Mouse (Mus musculus) stomach, postnatal 0 days (tissue): ENCODE data around the gene Pdcd7. TPM values are rescaled to one million over a fixed set of nuclear protein-coding genes. Genes with fewer than 3 reads are reported as not detected.

Experiments used
- ATAC-seq: fragments of 200-750 bp; cut with Nextera tagmentation; 2 replicates; pipeline ENCODE4 v1.8.0; 2017; ENCODE audit not compliant: low FRiP score, low TSS enrichment
- DNase-seq: peaks from one replicate; pipeline ENCODE4 v3.0.0-alpha.2; 2016; ENCODE audit warnings: low spot score
- H3K27ac ChIP-seq: fragments of 300-500 bp; sonication (generic); replicated peaks from 2 replicates; pipeline ENCODE4 v1.5.1; 2014; ENCODE audit warnings: mild to moderate bottlenecking, control low read depth
- H3K27me3 ChIP-seq: fragments of 300-500 bp; sonication (generic); 2 replicates; pipeline ENCODE4 v1.6.1; 2014; ENCODE audit warnings: low read length; ENCODE audit not compliant: control insufficient read depth, insufficient read depth
- H3K36me3 ChIP-seq: fragments of 300-500 bp; sonication (generic); 2 replicates; pipeline ENCODE4 v1.6.1; 2014; ENCODE audit warnings: low read length, mixed read lengths; ENCODE audit not compliant: control insufficient read depth, insufficient read depth
- H3K4me1 ChIP-seq: fragments of 300-500 bp; sonication (generic); replicated peaks from 2 replicates; pipeline ENCODE4 v1.6.1; 2014; ENCODE audit warnings: antibody characterized with exemption; ENCODE audit not compliant: control insufficient read depth, insufficient read depth
- H3K4me2 ChIP-seq: fragments of 300-500 bp; sonication (generic); replicated peaks from 2 replicates; pipeline ENCODE4 v1.6.1; 2014; ENCODE audit warnings: low read depth, mild to moderate bottlenecking, control low read depth, moderate library complexity
- H3K4me3 ChIP-seq: fragments of 300-500 bp; sonication (generic); 2 replicates; pipeline ENCODE4 v1.5.1; 2014; ENCODE audit warnings: low read depth, low read length, control low read depth
- H3K9ac ChIP-seq: fragments of 300-500 bp; sonication (generic); 2 replicates; pipeline ENCODE4 v1.6.1; 2014; ENCODE audit warnings: mild to moderate bottlenecking, low read length, control low read depth, mixed read lengths
- H3K9me3 ChIP-seq: fragments of 300-500 bp; sonication (generic); 2 replicates; pipeline ENCODE4 v1.6.1; 2016; ENCODE audit warnings: low read length; ENCODE audit not compliant: control insufficient read depth
- CTCF ChIP-seq: IDR thresholded peaks from 2 replicates; pipeline ENCODE4 v1.5.1; 2016; ENCODE audit warnings: antibody characterized with exemption, low read depth, mild to moderate bottlenecking, moderate library complexity
- EP300 ChIP-seq: optimal IDR thresholded peaks from 2 replicates; pipeline ENCODE3; 2016; ENCODE audit warnings: antibody characterized with exemption
- WGBS: fragments of 180-500 bp; shearing (Covaris S2); extraction: QIAGEN DNeasy Blood & Tissue Kit; methylation state at CpG from one replicate; pipeline ENCODE4 v1.1.7; 2014; 5-methylcytosine and 5-hydroxymethylcytosine counted together
- polyA plus RNA-seq: library from polyadenylated mRNA; unstranded; fragments of >200 nt; fragmentation: Nextera tagmentation; extraction: Ambion mirVana; gene quantifications from 2 replicates; pipeline ENCODE4 v1.2.1, GENCODE M21; 2015

The Pdcd7 gene
- polyA plus RNA-seq, 1 experiment from 2014 or later, result 5.8 TPM

DNA sequence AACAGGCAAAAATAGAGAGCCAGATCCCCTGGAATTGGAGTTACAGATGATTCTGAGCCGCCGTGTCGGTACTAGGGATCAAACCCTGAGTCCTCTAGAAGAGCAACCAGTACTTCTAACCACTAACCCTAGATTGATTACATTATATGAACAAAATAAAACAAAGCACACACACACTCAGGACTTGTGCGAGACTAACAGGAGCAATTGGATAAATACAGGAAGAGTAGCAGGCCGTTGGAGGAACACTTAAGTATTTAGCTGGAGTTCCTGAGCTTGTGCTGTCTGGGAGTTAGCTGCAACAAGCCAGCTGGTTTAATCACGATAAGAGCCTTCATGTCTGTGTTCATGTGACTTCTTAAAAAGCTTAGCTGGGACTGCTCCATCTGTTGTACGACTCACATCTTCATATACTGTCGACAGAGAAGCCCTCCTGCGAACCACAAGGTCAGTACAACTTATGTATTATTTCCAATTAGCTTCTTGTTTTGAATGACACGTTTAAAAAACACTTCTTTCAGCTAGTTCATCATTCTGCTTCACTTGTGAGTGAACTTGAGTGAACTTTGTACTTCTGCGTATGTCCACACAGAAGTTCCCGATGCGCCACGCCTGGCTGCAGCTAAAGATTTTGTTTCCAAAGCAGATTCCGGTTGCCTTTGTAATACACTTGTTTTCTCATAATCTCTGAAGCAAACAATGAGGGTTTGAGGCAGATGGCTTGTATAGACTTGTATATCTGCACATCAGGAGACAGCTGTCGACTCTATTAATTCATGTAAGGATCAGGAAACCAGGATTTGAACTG is 14.9 kb downstream of the Pdcd7 start, which contains the start of gene Ubap1l:
Gene Ubap1l (plus strand): TSS at position 401 of the 808 bp plus-strand sequence.
- H3K4me1 ChIP-seq, result no peaks in the 10 kb centered on the region
- no peak within 1 kb of the TSS for H3K9ac ChIP-seq
- no peak within 1 kb of the TSS for H3K4me2 ChIP-seq
- no peaks in the 10 kb centered on the region for H3K27me3 ChIP-seq
- H3K27ac ChIP-seq, result no peak within 1 kb of the TSS
- no peak within 1 kb of the TSS for H3K4me3 ChIP-seq
- H3K36me3 ChIP-seq, result peaks cover 23% of the 10 kb centered on the region
- TF ChIP-seq CTCF, result no peak
- TF ChIP-seq EP300, result no peak
- WGBS, result 59% methylated on average over 16 of the region's 16 CpGs
- no peaks in the 10 kb centered on the region for H3K9me3 ChIP-seq
- DNase-seq (no peak), ATAC-seq (no peak)

DNA sequence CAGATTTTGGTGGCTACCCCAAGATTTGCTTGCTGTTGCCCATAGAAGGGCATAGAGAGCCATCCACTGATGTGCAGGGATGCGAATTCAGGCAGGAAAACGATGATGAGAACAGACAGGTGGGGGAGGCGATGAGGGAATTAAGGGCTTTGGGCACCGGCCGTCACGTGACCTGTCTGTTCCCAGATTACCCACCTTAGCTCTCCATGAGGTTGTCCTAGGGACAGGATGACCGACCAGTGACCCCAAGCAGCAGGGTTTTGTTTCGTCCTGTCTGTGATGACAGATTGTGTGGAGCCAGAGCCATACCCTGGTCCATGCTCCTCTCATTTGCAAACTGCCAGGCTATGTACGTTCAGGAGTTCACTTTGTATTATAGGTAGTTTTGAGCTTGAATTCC is 17.8 kb downstream of the Pdcd7 start:
- TF ChIP-seq EP300 (no peak), CTCF (no peak)
- Histone ChIP-seq H3K9ac (no peak overlapping the region), H3K9me3 (no peaks in the 10 kb centered on the region), H3K4me3 (no peak overlapping the region), H3K36me3 (peaks cover 14% of the 10 kb centered on the region), H3K4me2 (no peak overlapping the region), H3K27ac (no peak overlapping the region), H3K27me3 (no peaks in the 10 kb centered on the region), H3K4me1 (no peaks in the 10 kb centered on the region)
- DNase-seq, result no peak
- no peak for ATAC-seq
- 32% methylated on average over 9 of the region's 9 CpGs for WGBS

DNA sequence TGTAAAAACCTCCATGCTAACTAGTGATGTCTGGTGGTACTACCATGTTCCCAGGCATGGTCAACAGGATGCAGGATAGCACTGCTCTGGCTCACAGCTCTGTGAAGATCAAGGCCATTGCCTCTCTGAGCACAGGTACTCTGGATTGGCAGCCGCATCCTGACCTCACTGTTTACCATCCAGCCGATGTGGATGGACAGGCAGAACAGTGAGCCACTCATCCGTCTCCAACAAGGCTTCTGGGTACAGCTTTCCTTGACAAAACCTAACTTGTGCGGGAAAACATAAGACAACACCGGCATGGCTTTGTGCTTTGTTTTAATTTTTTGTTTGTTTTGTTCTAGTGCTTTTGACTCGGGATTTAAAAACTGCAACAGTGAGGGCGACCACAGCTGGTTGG is 19.8 kb downstream of the Pdcd7 start:
- Histone ChIP-seq H3K9me3 (no peaks in the 10 kb centered on the region), H3K9ac (no peak overlapping the region), H3K27ac (no peak overlapping the region), H3K36me3 (no peaks in the 10 kb centered on the region; the same call in 1 of the 2 replicates), H3K4me1 (no peaks in the 10 kb centered on the region), H3K4me3 (no peak overlapping the region), H3K27me3 (no peaks in the 10 kb centered on the region), H3K4me2 (no peak overlapping the region)
- TF ChIP-seq EP300, result no peak
- no peak for TF ChIP-seq CTCF
- 81% methylated on average over 7 of the region's 7 CpGs for WGBS
- DNase-seq (no peak), ATAC-seq (no peak)

GRCm38 (mm10) chr9:65371756-65372155 is 25.9 kb downstream of the Pdcd7 start:
- Histone ChIP-seq H3K27me3 (no peaks in the 10 kb centered on the region), H3K9me3 (no peaks in the 10 kb centered on the region), H3K4me3 (no peak overlapping the region), H3K36me3 (no peaks in the 10 kb centered on the region), H3K4me2 (no peak overlapping the region), H3K9ac (no peak overlapping the region), H3K27ac (no peak overlapping the region), H3K4me1 (no peaks in the 10 kb centered on the region)
- ATAC-seq (no peak), DNase-seq (no peak)
- no peak for TF ChIP-seq EP300
- TF ChIP-seq CTCF, result no peak
- WGBS, result 74% methylated on average over 24 of the region's 24 CpGs

DNA sequence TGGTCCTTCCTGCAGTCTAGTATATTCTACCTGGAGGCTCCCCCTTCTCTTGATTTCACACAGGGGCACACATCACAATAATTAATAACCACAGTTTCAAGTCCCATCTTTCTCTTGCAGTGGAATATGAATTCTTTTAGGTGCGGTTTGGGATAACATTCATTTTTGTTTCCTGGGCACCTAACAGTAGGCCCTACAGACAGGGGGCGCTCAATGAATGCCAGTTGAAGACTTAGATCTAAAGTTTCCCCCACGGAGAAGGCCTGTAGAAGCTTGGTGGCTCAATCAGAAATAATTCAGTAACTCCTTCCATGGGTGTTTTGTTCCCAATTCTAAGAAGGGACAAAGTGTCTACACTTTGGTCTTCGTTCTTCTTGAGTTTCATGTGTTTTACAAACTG is 26.5 kb downstream of the Pdcd7 start:
- no peak for TF ChIP-seq EP300
- TF ChIP-seq CTCF, result peak; percentile 76
- Histone ChIP-seq H3K9me3 (no peaks in the 10 kb centered on the region), H3K4me3 (no peak overlapping the region), H3K36me3 (no peaks in the 10 kb centered on the region), H3K4me2 (no peak overlapping the region), H3K9ac (no peak overlapping the region), H3K27me3 (no peaks in the 10 kb centered on the region), H3K27ac (no peak overlapping the region), H3K4me1 (no peaks in the 10 kb centered on the region)
- no peak for ATAC-seq
- 61% methylated on average over 4 of the region's 4 CpGs for WGBS
- peak; percentile 36 for DNase-seq

- TF ChIP-seq EP300 (no peak), CTCF (no peak)
- no peak overlapping the region for H3K27ac ChIP-seq
- WGBS, result 71% methylated on average over 5 of the region's 5 CpGs
- DNase-seq, result no peak
- H3K9me3 ChIP-seq, result no peaks in the 10 kb centered on the region
- no peaks in the 10 kb centered on the region for H3K4me1 ChIP-seq
- H3K27me3 ChIP-seq, result no peaks in the 10 kb centered on the region
- H3K36me3 ChIP-seq, result no peaks in the 10 kb centered on the region
- no peak overlapping the region for H3K4me3 ChIP-seq
- ATAC-seq, result peak; percentile 27; the same call in 1 of the 2 replicates
- no peak overlapping the region for H3K9ac ChIP-seq
- H3K4me2 ChIP-seq, result no peak overlapping the region
Observed at GRCm38 (mm10) chr9:65374468-65375162, 28.7 kb downstream of the Pdcd7 start.
